Mouse (Mus musculus): ENCODE measurements around the gene Fosb. TPM values are rescaled to one million over a fixed set of nuclear protein-coding genes. Genes with fewer than 3 reads are reported as not detected.

Gene Fosb
- total and polyA plus RNA-seq, 2 experiments from 2014 or later, result 0.10 to 0.80 TPM

DNA sequence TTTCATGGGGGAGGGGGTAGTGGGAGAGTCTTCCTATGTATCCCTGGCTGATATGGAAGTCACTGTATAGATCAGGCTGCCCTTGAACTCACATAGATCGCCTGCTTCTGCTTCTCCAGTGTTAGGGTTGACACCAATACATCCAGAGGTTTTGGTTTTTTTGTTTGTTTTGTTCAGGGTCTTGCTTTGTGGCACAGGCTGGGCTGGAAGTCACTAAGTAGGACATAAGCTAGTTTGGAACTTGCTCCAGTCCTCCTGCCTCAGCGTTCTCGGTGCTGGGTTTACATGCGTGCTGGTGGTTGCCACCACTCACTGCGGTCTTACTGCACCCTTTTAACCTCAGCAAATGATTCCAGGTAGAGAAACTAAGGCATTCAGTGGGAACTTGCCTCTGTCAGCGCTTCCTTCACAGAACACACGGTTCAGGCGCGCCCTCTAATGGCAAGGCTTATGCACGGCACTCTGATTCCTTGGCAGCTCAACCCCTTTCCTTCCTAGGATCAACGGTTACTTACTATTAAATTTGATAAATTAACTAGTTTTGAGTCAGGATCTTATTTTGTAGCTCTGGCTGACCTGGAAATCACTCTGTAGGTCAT lies 33.5 kb upstream of the Fosb start:
- Histone ChIP-seq H3K27ac (ENCODE audit: low read depth) (no peak overlapping the region; the same call in 1 of the 2 replicates), H3K4me1 (ENCODE audit: control insufficient read depth, insufficient read depth) (peaks cover 19% of the 10 kb centered on the region), H3K27me3 (ENCODE audit: control insufficient read depth, insufficient read depth, low read length) (no peaks in the 10 kb centered on the region), H3K36me3 (replicated peaks; ENCODE audit: control insufficient read depth, insufficient read depth, low read length) (peaks cover 1% of the 10 kb centered on the region; the same call in 1 of the 2 replicates), H3K4me2 (ENCODE audit: low read depth, low read length) (peak overlapping the region; percentile 4; the same call in 1 of the 2 replicates), H3K9ac (replicated peaks; ENCODE audit: low read depth, low read length) (no peak overlapping the region), H3K9me3 (replicated peaks; ENCODE audit: control insufficient read depth, low read length) (no peaks in the 10 kb centered on the region), H3K4me3 (ENCODE audit: low read depth, low read length) (no peak overlapping the region)
- no peak for ATAC-seq (ENCODE audit: insufficient read depth, low read depth)
- WGBS, result under 1% methylated on average over 11 of the region's 11 CpGs
- peak; percentile 78 for DNase-seq (ENCODE audit: low spot score)
- peak; percentile 93 for TF ChIP-seq CTCF (IDR thresholded peaks at IDR 0.05; ENCODE audit: low read depth)
- TF ChIP-seq EP300 (IDR thresholded peaks at IDR 0.05; ENCODE audit: low read depth), result no peak

DNA sequence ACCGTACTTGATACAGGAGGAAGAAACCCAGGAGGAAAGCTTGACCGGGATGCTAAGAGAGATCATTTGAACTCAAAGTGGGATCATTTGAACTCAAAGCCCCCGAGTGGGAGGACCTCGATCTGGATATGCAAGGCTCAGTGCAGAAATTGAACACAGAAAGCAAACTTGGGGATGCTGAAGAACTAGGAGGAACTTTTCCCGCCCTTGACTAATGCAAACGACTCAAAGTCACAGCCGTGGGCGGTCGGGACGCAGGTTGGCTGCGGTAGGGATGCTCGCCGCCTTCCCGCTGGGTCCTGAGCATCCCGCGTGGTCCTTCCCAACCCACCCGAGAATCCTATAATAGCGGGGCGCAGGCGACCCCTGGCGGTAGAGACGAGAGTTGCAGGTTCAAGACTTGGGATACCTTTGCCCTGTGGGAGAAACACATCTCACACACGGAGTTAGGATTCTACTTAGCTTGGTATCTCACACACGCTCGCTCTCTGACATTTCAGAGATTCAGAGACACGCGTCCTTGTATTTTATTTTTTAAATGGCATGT lies 32.7 kb upstream of the Fosb start:
- DNase-seq (ENCODE audit: low spot score) (peak; percentile 84), ATAC-seq (ENCODE audit: insufficient read depth, low read depth) (peak; percentile 54)
- Histone ChIP-seq H3K27me3 (ENCODE audit: control insufficient read depth, insufficient read depth, low read length) (no peaks in the 10 kb centered on the region), H3K27ac (ENCODE audit: low read depth) (peak overlapping the region; percentile 85), H3K4me3 (ENCODE audit: low read depth, low read length) (peak overlapping the region; percentile 47), H3K4me2 (ENCODE audit: low read depth, low read length) (peak overlapping the region; percentile 71), H3K9me3 (replicated peaks; ENCODE audit: control insufficient read depth, low read length) (no peaks in the 10 kb centered on the region), H3K36me3 (replicated peaks; ENCODE audit: control insufficient read depth, insufficient read depth, low read length) (no peaks in the 10 kb centered on the region), H3K9ac (replicated peaks; ENCODE audit: low read depth, low read length) (peak overlapping the region; percentile 15; the same call in 1 of the 2 replicates), H3K4me1 (ENCODE audit: control insufficient read depth, insufficient read depth) (peaks cover 19% of the 10 kb centered on the region)
- WGBS, result 1% methylated on average over 27 of the region's 27 CpGs
- TF ChIP-seq EP300 (IDR thresholded peaks at IDR 0.05; ENCODE audit: low read depth) (no peak), CTCF (IDR thresholded peaks at IDR 0.05; ENCODE audit: low read depth) (peak; percentile 98)

DNA sequence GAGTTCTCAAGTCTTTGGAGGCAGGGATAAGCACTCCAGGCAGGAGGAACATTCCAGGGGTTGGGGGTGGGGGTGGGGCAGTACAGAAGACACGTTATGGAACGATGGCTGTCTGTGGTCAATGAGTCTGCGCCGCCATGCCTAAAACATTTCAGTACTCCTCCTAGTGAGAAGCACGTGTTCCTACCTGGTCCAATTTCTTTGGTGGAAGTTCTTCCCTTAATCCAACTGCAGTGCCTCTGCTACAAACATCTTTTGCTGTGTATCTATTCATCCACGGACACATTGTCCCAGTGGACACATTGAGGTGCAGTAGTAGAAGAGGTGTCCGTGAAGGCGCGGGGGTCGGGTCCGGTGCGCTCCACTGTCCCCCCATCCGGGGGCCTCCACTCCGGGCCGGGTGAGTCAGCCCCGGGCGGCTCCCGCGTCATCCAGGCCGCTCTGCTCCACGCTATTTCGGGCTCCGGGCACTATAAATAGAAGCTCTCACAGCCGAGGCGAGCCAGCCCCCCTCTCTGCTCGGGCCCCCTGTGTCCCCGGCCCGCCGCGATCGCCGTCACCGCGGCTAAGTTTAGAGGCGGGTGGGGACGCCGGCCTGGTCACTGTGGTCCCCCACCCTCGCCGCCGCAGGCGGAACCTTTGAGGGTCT lies 32.0 kb upstream of the Fosb start:
- H3K4me2 ChIP-seq (ENCODE audit: low read depth, low read length), result peak overlapping the region; percentile 71
- 2% methylated on average over 41 of the region's 41 CpGs for WGBS
- H3K27ac ChIP-seq (ENCODE audit: low read depth), result peak overlapping the region; percentile 85
- H3K9ac ChIP-seq (replicated peaks; ENCODE audit: low read depth, low read length), result peak overlapping the region; percentile 15; the same call in 1 of the 2 replicates
- TF ChIP-seq CTCF (IDR thresholded peaks at IDR 0.05; ENCODE audit: low read depth), result no peak
- 0 out of 2 replicates have a peak, but pooled peaks have one; percentile 54 for TF ChIP-seq EP300 (IDR thresholded peaks at IDR 0.05; ENCODE audit: low read depth)
- H3K9me3 ChIP-seq (replicated peaks; ENCODE audit: control insufficient read depth, low read length), result no peaks in the 10 kb centered on the region
- peak; percentile 83 for ATAC-seq (ENCODE audit: insufficient read depth, low read depth)
- DNase-seq (ENCODE audit: low spot score), result peak; percentile 87
- H3K4me1 ChIP-seq (ENCODE audit: control insufficient read depth, insufficient read depth), result peaks cover 19% of the 10 kb centered on the region
- H3K4me3 ChIP-seq (ENCODE audit: low read depth, low read length), result peak overlapping the region; percentile 47
- no peaks in the 10 kb centered on the region for H3K27me3 ChIP-seq (ENCODE audit: control insufficient read depth, insufficient read depth, low read length)
- H3K36me3 ChIP-seq (replicated peaks; ENCODE audit: control insufficient read depth, insufficient read depth, low read length), result no peaks in the 10 kb centered on the region

DNA sequence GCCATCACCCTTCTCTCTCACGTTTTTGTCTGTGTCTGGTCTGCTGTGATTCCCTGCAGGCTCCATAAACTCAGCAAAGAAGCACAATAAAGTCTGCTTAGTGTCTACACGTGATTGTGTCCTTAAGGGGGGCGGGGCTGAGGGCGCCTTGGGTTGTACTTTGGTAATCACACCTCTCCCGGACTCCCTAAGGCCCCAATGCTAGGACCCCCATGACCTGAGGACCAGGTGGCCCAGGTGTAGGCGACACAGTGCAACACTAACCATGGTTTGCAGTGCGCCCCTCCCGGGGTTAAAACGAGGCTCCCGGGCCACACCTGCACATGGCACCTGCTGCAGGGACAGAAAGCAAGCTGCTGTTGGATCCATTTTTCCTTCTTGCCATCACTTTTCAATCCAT lies 31.4 kb upstream of the Fosb start:
- H3K9ac ChIP-seq (replicated peaks; ENCODE audit: low read depth, low read length), result no peak overlapping the region

DNA sequence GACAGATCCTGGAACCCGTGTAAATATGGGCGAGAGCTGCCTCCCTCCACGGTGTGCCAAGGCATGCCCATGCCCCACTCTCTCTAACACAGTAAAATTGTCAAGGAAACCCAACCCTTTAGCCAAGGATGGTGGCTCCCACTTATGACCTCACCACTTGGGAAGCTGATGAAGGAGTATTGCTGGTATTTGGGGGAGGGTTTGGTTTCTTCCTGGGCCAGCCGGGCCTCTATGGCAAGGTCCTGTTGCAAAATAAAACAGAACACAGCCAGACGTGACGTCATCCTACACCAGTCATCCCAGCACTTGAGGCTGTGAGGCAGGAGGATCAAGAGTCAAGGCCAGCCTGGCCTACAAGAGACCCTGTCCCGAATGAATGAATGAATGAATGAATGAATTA lies 28.7 kb upstream of the Fosb start:
- TF ChIP-seq CTCF (IDR thresholded peaks at IDR 0.05; ENCODE audit: low read depth), result no peak
- no peak for TF ChIP-seq EP300 (IDR thresholded peaks at IDR 0.05; ENCODE audit: low read depth)
- H3K4me1 ChIP-seq (ENCODE audit: control insufficient read depth, insufficient read depth), result peaks cover 19% of the 10 kb centered on the region; the same call in 1 of the 2 replicates

More for the DNA sequence above, 31.4 kb upstream of the Fosb start:
- Histone ChIP-seq H3K27me3 (ENCODE audit: control insufficient read depth, insufficient read depth, low read length) (no peaks in the 10 kb centered on the region), H3K4me2 (ENCODE audit: low read depth, low read length) (peak overlapping the region; percentile 71), H3K27ac (ENCODE audit: low read depth) (peak overlapping the region; percentile 85), H3K9me3 (replicated peaks; ENCODE audit: control insufficient read depth, low read length) (no peaks in the 10 kb centered on the region), H3K4me3 (ENCODE audit: low read depth, low read length) (peak overlapping the region; percentile 47), H3K36me3 (replicated peaks; ENCODE audit: control insufficient read depth, insufficient read depth, low read length) (no peaks in the 10 kb centered on the region), H3K4me1 (ENCODE audit: control insufficient read depth, insufficient read depth) (peaks cover 19% of the 10 kb centered on the region)
- 10% methylated on average over 10 of the region's 10 CpGs for WGBS
- no peak for TF ChIP-seq EP300 (IDR thresholded peaks at IDR 0.05; ENCODE audit: low read depth)
- no peak for TF ChIP-seq CTCF (IDR thresholded peaks at IDR 0.05; ENCODE audit: low read depth)
- DNase-seq (ENCODE audit: low spot score), result no peak
- no peak for ATAC-seq (ENCODE audit: insufficient read depth, low read depth)

More for the DNA sequence above, 28.7 kb upstream of the Fosb start:
- Histone ChIP-seq H3K27me3 (ENCODE audit: control insufficient read depth, insufficient read depth, low read length) (no peaks in the 10 kb centered on the region), H3K9me3 (replicated peaks; ENCODE audit: control insufficient read depth, low read length) (no peaks in the 10 kb centered on the region), H3K27ac (ENCODE audit: low read depth) (no peak overlapping the region), H3K4me3 (ENCODE audit: low read depth, low read length) (no peak overlapping the region), H3K36me3 (replicated peaks; ENCODE audit: control insufficient read depth, insufficient read depth, low read length) (no peaks in the 10 kb centered on the region), H3K9ac (replicated peaks; ENCODE audit: low read depth, low read length) (no peak overlapping the region), H3K4me2 (ENCODE audit: low read depth, low read length) (no peak overlapping the region)
- ATAC-seq (ENCODE audit: insufficient read depth, low read depth) (no peak), DNase-seq (ENCODE audit: low spot score) (no peak)
- WGBS, result 49% methylated on average over 7 of the region's 7 CpGs
